Mouse (Mus musculus) ES-Bruce4 (cell line): ENCODE data around the gene Arl4c.

ENCODE experiments used
- CTCF ChIP-seq: IDR thresholded peaks from one replicate; pipeline ENCODE4 v1.8.1; 2011; ENCODE audit warnings: low read depth, low read length
- EP300 ChIP-seq: IDR thresholded peaks from 2 replicates; pipeline ENCODE4 v1.6.1; 2011; ENCODE audit warnings: low read depth, low read length; ENCODE audit not compliant: insufficient read depth
- POLR2A ChIP-seq: IDR thresholded peaks from one replicate; pipeline ENCODE4 v1.8.1; 2011; ENCODE audit warnings: low read length; ENCODE audit not compliant: insufficient read depth

DNA sequence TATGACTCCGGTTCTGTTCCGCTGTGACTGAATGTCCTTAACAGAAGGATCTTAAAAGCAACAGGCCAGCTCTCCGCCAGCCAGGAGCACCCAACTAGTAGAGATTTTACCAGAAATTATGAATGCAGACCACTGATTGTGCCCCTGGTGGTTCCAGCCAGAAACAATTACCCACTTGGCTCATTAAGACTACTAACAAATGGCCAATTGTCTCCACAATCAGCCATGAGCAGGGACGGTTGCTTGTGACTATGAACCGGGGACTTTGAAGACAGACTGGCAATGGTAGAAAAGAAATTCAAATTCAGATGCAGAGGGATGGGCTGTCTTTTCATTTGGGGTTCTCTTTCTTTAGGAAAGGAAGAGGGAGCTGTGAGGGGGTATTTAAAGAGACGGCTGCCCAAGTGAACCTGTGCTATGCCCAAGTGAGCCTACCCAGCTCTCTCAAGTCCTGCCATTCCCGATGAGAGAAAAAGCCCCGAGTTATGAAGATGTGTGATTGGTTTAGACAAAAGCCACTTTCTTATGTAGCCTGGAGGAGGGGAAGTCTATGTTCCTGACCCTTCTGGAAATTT is 78.4 kb downstream of the Arl4c start:
- TF ChIP-seq EP300 (no peak), CTCF (no peak), POLR2A (no peak)
